Mouse (Mus musculus): ENCODE data around the gene Eapp. TPM values are rescaled to one million over a fixed set of nuclear protein-coding genes. Genes with fewer than 3 reads are reported as not detected.
"Not testable (repeated sequence)": the region's sequence is repeated elsewhere in the genome, so short reads cannot be mapped to it uniquely, and the experiment has no call there.

Eapp gene
- polyA plus RNA-seq (2015; fragmentation: Nextera tagmentation; extraction: Ambion mirVana): 54.6 and 58.1 TPM in 2 replicates

DNA sequence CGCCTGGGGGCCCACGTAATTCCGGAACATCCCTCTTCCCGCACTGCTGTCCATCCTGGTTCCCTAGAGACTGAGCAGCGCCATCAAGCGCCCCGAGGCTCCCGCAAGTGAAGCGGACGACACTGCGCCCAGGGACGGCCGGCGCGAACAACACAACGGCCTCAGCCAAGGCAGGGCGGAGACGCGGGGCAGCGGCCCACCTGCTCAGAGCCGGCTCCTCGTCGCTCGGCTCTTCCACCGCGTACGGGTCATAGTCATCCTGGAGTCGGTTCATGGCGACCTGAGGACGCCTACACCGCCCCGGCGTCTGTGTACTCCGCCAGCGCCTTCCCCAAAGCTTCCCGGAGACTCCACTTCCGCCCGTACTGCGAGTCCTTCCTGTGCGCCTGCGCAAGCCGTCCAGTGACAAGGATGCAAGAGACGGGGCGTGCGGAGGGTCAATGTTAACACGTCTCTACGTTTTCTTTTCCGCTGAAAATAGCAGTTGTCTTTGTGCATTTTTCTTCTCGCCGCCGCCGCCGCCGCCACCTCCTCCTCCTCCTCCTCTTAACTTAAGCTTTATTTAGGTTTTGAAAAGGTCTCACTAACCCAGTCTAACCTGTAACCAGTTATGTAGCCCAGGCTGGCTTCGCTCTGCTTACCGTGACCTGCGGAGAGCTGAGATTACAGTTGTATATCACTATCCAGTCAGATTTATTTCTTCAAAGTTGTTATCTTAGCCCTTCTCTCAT, at the start of gene Eapp:
Gene Eapp (minus strand): TSS at position 387 of the 731 bp plus-strand sequence.
- peak within 1 kb of the TSS; percentile 73 for H3K9ac ChIP-seq
- peak within 1 kb of the TSS; percentile 61 for H3K4me2 ChIP-seq (replicated peaks)
- no peaks in the 10 kb centered on the region for H3K9me3 ChIP-seq
- no peaks in the 10 kb centered on the region for H3K4me1 ChIP-seq (replicated peaks)
- H3K4me3 ChIP-seq (replicated peaks): peak within 1 kb of the TSS; percentile 68
- peak within 1 kb of the TSS; percentile 92 for H3K27ac ChIP-seq
- H3K27me3 ChIP-seq (replicated peaks): no peaks in the 10 kb centered on the region
- peak; percentile 93 for ATAC-seq
- no peaks in the 10 kb centered on the region for H3K36me3 ChIP-seq
- WGBS: under 1% methylated on average over 57 of the region's 57 CpGs

GRCm38 (mm10) chr12:54738661-54739243, 43.1 kb upstream of the Eapp start:
- H3K4me1 ChIP-seq (replicated peaks): not testable (repeated sequence)
- WGBS: 0% methylated on average over 7 of the region's 33 CpGs
- ATAC-seq: peak; percentile 57

DNA sequence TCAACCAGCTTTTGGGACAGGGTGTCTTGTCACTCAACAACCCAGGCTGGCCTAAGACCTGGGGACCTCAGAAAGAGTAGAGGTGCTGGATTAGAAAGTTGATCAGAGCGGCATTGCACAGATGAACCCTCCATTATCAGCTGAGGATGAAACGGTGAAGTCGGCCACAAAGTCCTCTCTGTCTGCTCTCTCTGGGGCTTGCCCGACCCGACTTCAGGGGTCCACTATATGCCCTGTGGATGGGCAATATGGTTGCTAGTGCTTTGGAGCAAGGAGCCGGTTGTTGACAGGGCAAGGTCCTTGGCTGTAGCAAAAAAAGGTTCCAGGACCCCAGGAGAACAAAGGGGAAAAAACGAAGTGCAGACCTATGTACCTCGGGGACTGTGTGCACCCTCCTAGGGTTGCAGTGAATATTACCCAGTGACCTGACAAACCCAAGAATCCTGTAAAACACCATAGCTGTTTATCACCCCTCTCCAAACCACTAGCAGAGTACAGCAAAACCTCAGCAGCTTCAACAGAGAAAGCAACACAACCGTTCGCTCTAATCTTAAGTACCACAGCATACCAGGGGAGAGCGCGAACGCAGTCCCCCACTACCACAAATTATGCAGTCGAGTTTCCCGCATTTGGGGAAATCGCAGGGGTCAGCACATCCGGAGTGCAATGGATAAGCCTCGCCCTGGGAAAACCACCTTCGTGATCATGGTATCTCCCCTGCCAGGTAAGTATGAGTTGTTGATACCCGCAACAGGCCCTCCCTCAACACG, 42.4 kb upstream of the Eapp start:
- not testable (repeated sequence) for H3K27ac ChIP-seq; H3K4me3 ChIP-seq (replicated peaks); H3K4me1 ChIP-seq (replicated peaks); H3K9ac ChIP-seq; H3K4me2 ChIP-seq (replicated peaks); H3K9me3 ChIP-seq; H3K27me3 ChIP-seq (replicated peaks); H3K36me3 ChIP-seq
- ATAC-seq: peak; percentile 84
- WGBS: no CpG with 5 or more reads among the region's 21 CpGs

More at GRCm38 (mm10) chr12:54738661-54739243, 43.1 kb upstream of the Eapp start:
- H3K4me2 ChIP-seq (replicated peaks); H3K27ac ChIP-seq; H3K27me3 ChIP-seq (replicated peaks); H3K9me3 ChIP-seq; H3K36me3 ChIP-seq; H3K9ac ChIP-seq; H3K4me3 ChIP-seq (replicated peaks): not testable (repeated sequence)

DNA sequence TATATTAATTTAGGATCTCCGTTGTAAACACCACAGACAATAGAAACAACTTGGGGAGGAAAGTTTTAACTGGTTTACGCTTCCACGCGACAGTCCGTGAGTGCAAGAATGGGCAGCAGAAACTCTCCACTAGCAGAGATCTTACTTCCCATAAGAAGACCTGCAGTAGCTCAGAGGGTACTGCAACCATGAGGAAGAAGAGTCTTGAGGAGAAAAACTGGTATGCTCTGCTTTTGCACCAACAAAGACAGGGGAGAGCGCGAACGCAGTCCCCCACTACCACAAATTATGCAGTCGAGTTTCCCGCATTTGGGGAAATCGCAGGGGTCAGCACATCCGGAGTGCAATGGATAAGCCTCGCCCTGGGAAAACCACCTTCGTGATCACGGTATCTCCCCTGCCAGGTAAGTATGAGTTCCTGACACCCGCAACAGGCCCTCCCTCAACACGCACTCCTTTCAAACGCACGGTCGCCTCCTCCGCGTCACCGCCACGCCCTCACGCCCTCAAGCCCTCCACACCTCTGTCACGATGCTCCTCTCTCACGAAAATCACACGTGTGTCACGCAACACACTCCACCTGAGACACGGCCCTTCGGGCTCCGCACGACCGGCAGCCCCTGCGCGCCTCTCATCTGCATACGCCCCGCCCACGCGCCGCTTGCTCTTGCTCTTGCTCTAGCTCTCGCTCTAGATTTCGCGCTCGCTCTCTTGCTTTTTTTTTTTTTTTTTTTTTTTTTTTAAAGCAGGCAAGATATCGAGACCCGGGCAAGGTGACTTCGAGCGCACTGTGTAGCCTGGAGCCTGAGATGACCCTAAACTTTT, 38.8 kb upstream of the Eapp start:
- H3K27ac ChIP-seq: not testable (repeated sequence)
- 0% methylated on average over 10 of the region's 49 CpGs for WGBS
- ATAC-seq: peak; percentile 73

DNA sequence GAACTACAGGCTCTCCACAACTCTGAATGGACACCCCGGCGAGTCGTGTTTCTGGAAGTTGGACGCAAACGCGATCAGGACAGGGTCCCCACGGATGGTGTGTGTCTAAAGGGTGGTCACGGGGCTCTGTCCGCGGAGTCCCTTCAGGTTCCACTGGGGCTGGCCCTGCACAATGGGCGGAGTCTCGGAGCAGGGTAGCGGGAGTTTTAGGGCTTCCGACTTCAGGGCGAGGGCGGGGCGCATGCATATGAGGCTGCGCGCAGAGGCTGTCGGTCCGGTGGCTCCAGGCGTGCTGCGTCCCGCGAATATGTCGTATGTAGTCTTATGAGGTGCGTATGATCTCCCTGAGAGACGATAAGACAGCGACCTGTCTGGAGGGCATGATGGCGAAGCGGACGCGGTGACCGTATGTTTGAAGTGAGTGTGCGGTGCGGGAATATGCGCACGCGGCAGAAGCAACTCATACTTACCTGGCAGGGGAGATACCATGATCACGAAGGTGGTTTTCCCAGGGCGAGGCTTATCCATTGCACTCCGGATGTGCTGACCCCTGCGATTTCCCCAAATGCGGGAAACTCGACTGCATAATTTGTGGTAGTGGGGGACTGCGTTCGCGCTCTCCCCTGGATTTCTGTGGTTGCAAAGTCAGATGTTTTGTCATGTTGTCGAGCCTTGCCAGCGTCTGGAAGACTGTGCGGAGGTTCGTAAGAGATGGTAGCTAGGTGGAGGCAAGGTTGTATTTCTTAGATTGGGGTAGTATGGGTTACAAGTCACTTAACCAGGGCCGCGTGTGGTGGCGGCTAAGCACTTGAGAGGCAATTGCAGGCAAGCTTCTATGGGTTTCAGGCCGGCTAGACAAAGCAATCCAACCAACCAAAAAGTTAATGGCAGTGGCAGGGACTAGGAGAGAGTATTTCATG, 33.7 kb upstream of the Eapp start:
- not testable (repeated sequence) for H3K9ac ChIP-seq; H3K4me1 ChIP-seq (replicated peaks); H3K36me3 ChIP-seq; H3K27ac ChIP-seq; H3K4me3 ChIP-seq (replicated peaks); H3K27me3 ChIP-seq (replicated peaks); H3K4me2 ChIP-seq (replicated peaks); H3K9me3 ChIP-seq
- ATAC-seq: peak; percentile 96
- WGBS: no CpG with 5 or more reads among the region's 56 CpGs

More for the DNA sequence above, 38.8 kb upstream of the Eapp start:
- not testable (repeated sequence) for H3K27me3 ChIP-seq (replicated peaks); H3K4me3 ChIP-seq (replicated peaks); H3K4me2 ChIP-seq (replicated peaks); H3K9ac ChIP-seq; H3K4me1 ChIP-seq (replicated peaks); H3K9me3 ChIP-seq; H3K36me3 ChIP-seq

DNA sequence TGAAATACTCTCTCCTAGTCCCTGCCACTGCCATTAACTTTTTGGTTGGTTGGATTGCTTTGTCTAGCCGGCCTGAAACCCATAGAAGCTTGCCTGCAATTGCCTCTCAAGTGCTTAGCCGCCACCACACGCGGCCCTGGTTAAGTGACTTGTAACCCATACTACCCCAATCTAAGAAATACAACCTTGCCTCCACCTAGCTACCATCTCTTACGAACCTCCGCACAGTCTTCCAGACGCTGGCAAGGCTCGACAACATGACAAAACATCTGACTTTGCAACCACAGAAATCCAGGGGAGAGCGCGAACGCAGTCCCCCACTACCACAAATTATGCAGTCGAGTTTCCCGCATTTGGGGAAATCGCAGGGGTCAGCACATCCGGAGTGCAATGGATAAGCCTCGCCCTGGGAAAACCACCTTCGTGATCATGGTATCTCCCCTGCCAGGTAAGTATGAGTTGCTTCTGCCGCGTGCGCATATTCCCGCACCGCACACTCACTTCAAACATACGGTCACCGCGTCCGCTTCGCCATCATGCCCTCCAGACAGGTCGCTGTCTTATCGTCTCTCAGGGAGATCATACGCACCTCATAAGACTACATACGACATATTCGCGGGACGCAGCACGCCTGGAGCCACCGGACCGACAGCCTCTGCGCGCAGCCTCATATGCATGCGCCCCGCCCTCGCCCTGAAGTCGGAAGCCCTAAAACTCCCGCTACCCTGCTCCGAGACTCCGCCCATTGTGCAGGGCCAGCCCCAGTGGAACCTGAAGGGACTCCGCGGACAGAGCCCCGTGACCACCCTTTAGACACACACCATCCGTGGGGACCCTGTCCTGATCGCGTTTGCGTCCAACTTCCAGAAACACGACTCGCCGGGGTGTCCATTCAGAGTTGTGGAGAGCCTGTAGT, 23.4 kb upstream of the Eapp start:
- not testable (repeated sequence) for H3K9me3 ChIP-seq; H3K27me3 ChIP-seq (replicated peaks); H3K27ac ChIP-seq; H3K4me3 ChIP-seq (replicated peaks); H3K4me2 ChIP-seq (replicated peaks); H3K9ac ChIP-seq; H3K4me1 ChIP-seq (replicated peaks); H3K36me3 ChIP-seq
- WGBS: no CpG with 5 or more reads among the region's 56 CpGs
- ATAC-seq: peak; percentile 96

DNA sequence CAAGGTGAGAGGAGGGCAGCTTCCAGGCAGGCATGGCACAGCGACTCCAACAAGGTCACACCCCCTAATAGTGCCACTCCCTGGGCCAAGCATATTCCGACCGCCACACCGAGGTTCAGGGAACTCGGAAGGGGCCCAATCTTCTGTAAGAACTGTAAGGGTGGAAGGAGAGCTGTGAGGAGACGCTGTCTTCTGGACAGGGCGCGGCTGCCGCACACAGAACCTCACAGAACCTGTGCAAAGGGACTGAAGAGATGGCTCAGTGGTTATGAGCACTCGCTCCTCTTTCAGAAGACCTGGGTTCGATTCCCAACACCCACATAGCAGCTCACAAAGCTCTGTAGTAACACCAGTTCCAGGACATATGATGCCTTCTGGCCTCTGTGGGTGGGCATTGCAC, 21.8 kb upstream of the Eapp start:
- not testable (repeated sequence) for ATAC-seq; H3K9ac ChIP-seq; H3K27me3 ChIP-seq (replicated peaks); H3K9me3 ChIP-seq; H3K4me2 ChIP-seq (replicated peaks); H3K4me3 ChIP-seq (replicated peaks); H3K4me1 ChIP-seq (replicated peaks); H3K36me3 ChIP-seq; H3K27ac ChIP-seq
- 83% methylated on average over 5 of the region's 11 CpGs for WGBS

GRCm38 (mm10) chr12:54713822-54714626, 18.3 kb upstream of the Eapp start:
- H3K27ac ChIP-seq; H3K4me2 ChIP-seq (replicated peaks): not testable (repeated sequence)
- 3% methylated on average over 5 of the region's 48 CpGs for WGBS

DNA sequence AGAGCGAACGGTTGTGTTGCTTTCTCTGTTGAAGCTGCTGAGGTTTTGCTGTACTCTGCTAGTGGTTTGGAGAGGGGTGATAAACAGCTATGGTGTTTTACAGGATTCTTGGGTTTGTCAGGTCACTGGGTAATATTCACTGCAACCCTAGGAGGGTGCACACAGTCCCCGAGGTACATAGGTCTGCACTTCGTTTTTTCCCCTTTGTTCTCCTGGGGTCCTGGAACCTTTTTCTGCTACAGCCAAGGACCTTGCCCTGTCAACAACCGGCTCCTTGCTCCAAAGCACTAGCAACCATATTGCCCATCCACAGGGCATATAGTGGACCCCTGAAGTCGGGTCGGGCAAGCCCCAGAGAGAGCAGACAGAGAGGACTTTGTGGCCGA, 14.8 kb upstream of the Eapp start:
- not testable (repeated sequence) for H3K4me2 ChIP-seq (replicated peaks); H3K9ac ChIP-seq; H3K27me3 ChIP-seq (replicated peaks); H3K9me3 ChIP-seq; H3K4me3 ChIP-seq (replicated peaks); H3K27ac ChIP-seq; H3K4me1 ChIP-seq (replicated peaks); H3K36me3 ChIP-seq
- WGBS: 1% methylated on average over 3 of the region's 8 CpGs
- peak; percentile 85 for ATAC-seq

More at GRCm38 (mm10) chr12:54713822-54714626, 18.3 kb upstream of the Eapp start:
- not testable (repeated sequence) for H3K4me3 ChIP-seq (replicated peaks); H3K4me1 ChIP-seq (replicated peaks); H3K36me3 ChIP-seq; H3K9me3 ChIP-seq; H3K9ac ChIP-seq; H3K27me3 ChIP-seq (replicated peaks)
- ATAC-seq: peak; percentile 71

Measured in intestine, embryonic 15.5 days (tissue).